In the genomic region with DNA sequence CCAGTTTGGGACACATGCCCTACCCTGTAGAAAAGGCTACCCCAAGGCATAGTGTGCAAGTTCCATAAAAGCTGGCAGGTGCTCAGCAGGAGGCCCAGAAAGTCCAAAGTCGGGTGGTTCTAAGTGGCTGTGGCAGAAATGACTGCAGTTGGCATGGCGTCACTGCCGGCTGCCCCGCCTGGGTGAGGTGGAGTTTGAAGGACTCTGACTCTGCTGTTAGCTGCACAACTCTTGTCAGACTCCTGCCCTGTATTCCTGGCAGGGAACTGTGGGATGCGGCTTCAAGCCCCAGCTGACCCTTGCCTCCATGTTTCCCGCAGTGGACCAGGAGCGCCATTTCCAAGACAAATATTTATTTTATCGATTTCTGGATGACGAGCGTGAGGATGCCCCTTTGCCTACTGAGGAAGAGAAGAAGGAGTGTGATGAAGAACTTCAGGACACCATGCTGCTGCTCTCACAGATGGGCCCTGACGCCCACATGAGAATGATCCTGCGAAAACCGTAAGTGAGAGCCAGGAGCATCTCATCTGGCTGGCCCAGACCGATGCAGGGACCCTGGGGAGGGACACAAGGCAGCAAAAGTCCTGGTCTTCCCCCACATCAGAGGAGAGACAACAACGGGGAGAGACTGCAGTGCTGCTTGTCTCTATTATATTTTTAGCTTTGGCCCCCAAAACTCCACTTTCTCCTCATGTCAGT, we compare ENCODE assay signal across 23 mouse cellular contexts.
A peak's percentile ranks its signal among the peaks of the same experiment; 100 is the strongest.
DNase-seq lines count a peak whose midpoint lies in the region; ATAC-seq and TF ChIP-seq lines count a peak whose summit lies in the region.
"Had no signal": no experiment of that assay in that cellular context is flagged by ENCODE, and none has a peak within 500 bp of the region (broad histone marks: within the 10 kb centered on the region; RNA-seq: fewer than 3 reads in every experiment).

No protein-coding gene starts in this region.

- no peak for ATAC-seq in liver, embryonic 11.5 days (replicated peaks; ENCODE audit: low FRiP score)
- ATAC-seq in liver, embryonic 14.5 days (ENCODE audit: insufficient read depth): peak; percentile 56; the same call in 1 of the 2 replicates
- ATAC-seq in neural tube, embryonic 15.5 days (ENCODE audit: low FRiP score): no peak
- ATAC-seq: forebrain, postnatal 0 days; hindbrain, embryonic 16.5 days; Patski had no signal

- peak; percentile 33 for DNase-seq in adrenal gland, postnatal 14 days
- no peak for DNase-seq in adrenal gland, postnatal 25 days
- DNase-seq in liver: peak; percentile 45
- DNase-seq in liver, embryonic 11.5 days (ENCODE audit: low spot score): no peak
- DNase-seq in liver, embryonic 14.5 days (ENCODE audit: low read depth in 3 of 3, low spot score in 3 of 3): peak in 1 of 3 experiments; percentile 26
- no peak for DNase-seq in spleen, postnatal 10 days (ENCODE audit: low spot score in 2 of 2)
- DNase-seq in left cerebral cortex, postnatal 36 days (ENCODE audit: low spot score in 2 of 2): no peak
- DNase-seq: cerebellum, adult 2 months; cerebellum, postnatal 14 days; forebrain, postnatal 0 days; gastrocnemius, postnatal 10 days; heart, postnatal 14 days; left cerebral cortex, postnatal 4 days; right cerebral cortex, postnatal 4 days had no signal

- no peaks in the 10 kb centered on the region for H3K27me3 ChIP-seq in liver, embryonic 11.5 days (replicated peaks; ENCODE audit: control insufficient read depth, insufficient read depth, low read length)
- H3K27me3 ChIP-seq in liver, embryonic 14.5 days (ENCODE audit: control insufficient read depth, insufficient read depth, low read length): no peaks in the 10 kb centered on the region
- H3K27me3 ChIP-seq in neural tube, embryonic 15.5 days (replicated peaks): no peaks in the 10 kb centered on the region
- H3K27me3 ChIP-seq: lung, embryonic 15.5 days; neural tube, embryonic 12.5 days had no signal

- H3K9me3 ChIP-seq in liver, embryonic 11.5 days (ENCODE audit: control insufficient read depth, low read length): no peaks in the 10 kb centered on the region
- no peaks in the 10 kb centered on the region for H3K9me3 ChIP-seq in liver, embryonic 14.5 days (ENCODE audit: control insufficient read depth, low read length)
- H3K9me3 ChIP-seq in neural tube, embryonic 15.5 days (replicated peaks): no peaks in the 10 kb centered on the region
- H3K9me3 ChIP-seq: lung, embryonic 15.5 days; neural tube, embryonic 12.5 days had no signal

- TF ChIP-seq CTCF in liver, embryonic 14.5 days (IDR thresholded peaks at IDR 0.05; ENCODE audit: low read depth): no peak

- no peak for TF ChIP-seq EP300 in liver, embryonic 14.5 days (IDR thresholded peaks at IDR 0.05; ENCODE audit: low read depth)

- no peaks in the 10 kb centered on the region for H3K36me3 ChIP-seq in liver, embryonic 11.5 days (ENCODE audit: control insufficient read depth, insufficient read depth, low read length)
- H3K36me3 ChIP-seq in liver, embryonic 14.5 days (replicated peaks; ENCODE audit: control insufficient read depth, insufficient read depth, low read depth): no peaks in the 10 kb centered on the region
- H3K36me3 ChIP-seq in neural tube, embryonic 15.5 days: 0 out of 2 replicates have a peak, but pooled peaks cover 8% of the 10 kb centered on the region
- H3K36me3 ChIP-seq: lung, embryonic 15.5 days; neural tube, embryonic 12.5 days had no signal

- H3K4me2 ChIP-seq in liver, embryonic 11.5 days: no peak overlapping the region
- peak overlapping the region; percentile 25 for H3K4me2 ChIP-seq in liver, embryonic 14.5 days (ENCODE audit: low read depth)
- no peak overlapping the region for H3K4me2 ChIP-seq in neural tube, embryonic 15.5 days
- H3K4me2 ChIP-seq: lung, embryonic 15.5 days; midbrain, embryonic 11.5 days; neural tube, embryonic 12.5 days had no signal

- no peak overlapping the region for H3K4me3 ChIP-seq in liver, embryonic 11.5 days (ENCODE audit: low read depth, low read length)
- H3K4me3 ChIP-seq in liver, embryonic 14.5 days (ENCODE audit: insufficient read depth in 1 of 2, low read depth in 2 of 2, low read length in 2 of 2): 0 out of 4 replicates have a peak overlapping the region, but pooled peaks of 1 of the 2 experiments have one; percentile 8
- H3K4me3 ChIP-seq in neural tube, embryonic 15.5 days (replicated peaks): no peak overlapping the region
- H3K4me3 ChIP-seq: erythroblast, embryonic 14.5 days; lung, embryonic 15.5 days; myocyte; neural tube, embryonic 12.5 days had no signal

- intact Hi-C loops in left cerebral cortex, postnatal 36 days (cut with DNase I): no loop called here

- no peak overlapping the region for H3K9ac ChIP-seq in liver, embryonic 11.5 days (ENCODE audit: low read depth, low read length)
- no peak overlapping the region for H3K9ac ChIP-seq in liver, embryonic 14.5 days (replicated peaks)
- no peak overlapping the region for H3K9ac ChIP-seq in neural tube, embryonic 15.5 days (replicated peaks)
- H3K9ac ChIP-seq: forebrain, postnatal 0 days; lung, embryonic 15.5 days; neural tube, embryonic 12.5 days had no signal

- no peak overlapping the region for H3K27ac ChIP-seq in liver, embryonic 11.5 days (ENCODE audit: low read depth, low read length)
- H3K27ac ChIP-seq in liver, embryonic 14.5 days: no peak overlapping the region
- no peak overlapping the region for H3K27ac ChIP-seq in neural tube, embryonic 15.5 days (replicated peaks)
- H3K27ac ChIP-seq: kidney, postnatal 0 days; lung, embryonic 15.5 days; neural tube, embryonic 12.5 days had no signal

- peaks cover 15% of the 10 kb centered on the region for H3K4me1 ChIP-seq in liver, embryonic 11.5 days (replicated peaks; ENCODE audit: control insufficient read depth, insufficient read depth, low read length)
- peaks cover 2 to 15% of the 10 kb centered on the region in 2 experiments; a peak in 3 of 4 replicates for H3K4me1 ChIP-seq in liver, embryonic 14.5 days (replicated peaks; ENCODE audit: control insufficient read depth in 2 of 2, insufficient read depth in 2 of 2, low read length in 1 of 2)
- peaks cover 12% of the 10 kb centered on the region for H3K4me1 ChIP-seq in neural tube, embryonic 15.5 days
- H3K4me1 ChIP-seq: lung, embryonic 15.5 days had no signal

- 79% methylated on average over 15 of the region's 15 CpGs for WGBS in liver, embryonic 11.5 days
- 69% methylated on average over 15 of the region's 15 CpGs for WGBS in liver, embryonic 14.5 days (ENCODE audit: insufficient replicate concordance)
- 90% methylated on average over 15 of the region's 15 CpGs for WGBS in neural tube, embryonic 15.5 days

Comparison
In these comparisons a context has a peak if more than half of its experiments do, and no peak if none do; other contexts are left out.
1. DNase-seq: peak in adrenal gland, postnatal 14 days (single experiment) and liver (single experiment); none in adrenal gland, postnatal 25 days (single experiment), liver, embryonic 11.5 days (single experiment), spleen, postnatal 10 days (0 of 2) and left cerebral cortex, postnatal 36 days (0 of 2).